Mouse (Mus musculus): Measurements from ENCODE around the gene Dicer1.

Gene Dicer1

GRCm38 (mm10) chr12:104677371-104677924 lies 74.3 kb downstream of the Dicer1 start:
- no peak for DNase-seq (ENCODE audit: low read depth, low spot score)

- DNase-seq (ENCODE audit: low read depth, low spot score), result no peak
These were observed 75.0 kb downstream of the Dicer1 start for GRCm38 (mm10) chr12:104676535-104677370.

GRCm38 (mm10) chr12:104672976-104673375 lies 78.8 kb downstream of the Dicer1 start:
- no peak for DNase-seq (ENCODE audit: low read depth, low spot score)

DNA sequence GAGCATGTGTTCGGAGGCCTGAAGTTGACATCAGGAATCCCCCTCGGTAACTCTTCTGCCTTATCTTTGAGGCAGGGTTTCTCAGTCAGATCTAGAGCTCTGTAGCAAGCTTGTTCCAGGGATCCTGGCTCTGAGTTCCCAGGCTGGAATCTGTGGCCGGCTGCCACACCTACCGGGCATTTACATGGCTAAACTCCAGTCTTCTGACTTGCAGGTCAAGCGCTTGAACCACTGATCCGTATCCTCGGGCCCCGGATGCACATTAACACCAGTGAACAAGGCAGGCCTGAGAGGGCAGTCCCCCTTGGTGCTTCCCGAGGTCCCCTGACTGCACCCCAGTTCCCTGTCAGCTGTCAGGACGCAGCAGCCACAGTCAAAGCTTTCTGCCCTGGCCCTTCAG lies 79.3 kb downstream of the Dicer1 start:
- DNase-seq (ENCODE audit: low read depth, low spot score), result no peak

DNA sequence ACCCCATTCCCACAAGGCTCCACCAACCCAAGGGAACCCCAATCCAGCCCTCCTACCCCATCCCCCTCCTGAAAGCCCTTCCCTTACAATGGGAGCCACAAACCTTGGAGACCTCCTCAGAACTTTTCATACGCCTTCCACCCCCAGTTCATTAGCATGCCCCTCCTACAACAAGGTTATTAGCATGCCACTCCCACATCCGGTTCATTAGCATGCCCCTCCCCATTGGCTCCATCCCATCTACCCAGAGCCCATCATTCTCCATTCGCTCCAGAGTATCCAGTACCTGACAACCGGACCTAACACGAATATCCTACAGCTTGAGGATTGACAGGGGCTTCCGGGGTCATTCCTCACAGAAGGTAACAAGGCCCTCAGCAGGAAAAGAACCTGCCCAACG lies 83.9 kb downstream of the Dicer1 start:
- no peak for DNase-seq (ENCODE audit: low read depth, low spot score)

- DNase-seq (ENCODE audit: low read depth, low spot score), result no peak
These were observed 85.8 kb downstream of the Dicer1 start for GRCm38 (mm10) chr12:104665951-104666350.

DNA sequence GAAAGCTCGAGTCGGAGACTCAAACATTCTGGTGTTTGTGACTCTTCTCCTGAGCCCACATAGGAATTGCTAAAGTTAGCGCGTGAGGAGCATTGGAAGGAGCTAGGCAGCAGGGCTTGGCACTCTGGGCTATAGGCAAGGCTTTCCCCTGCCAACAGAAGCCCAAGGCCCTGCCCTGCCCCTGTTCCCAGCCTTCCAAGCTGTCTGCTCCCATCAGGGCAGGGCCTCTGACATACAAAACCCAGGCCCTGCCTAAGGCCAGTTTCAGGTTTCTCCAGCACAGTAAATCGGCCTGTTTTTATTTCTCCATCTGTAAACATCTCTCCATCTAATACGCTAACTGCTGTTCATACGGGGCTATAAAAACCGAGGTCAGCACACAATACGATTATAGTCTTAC lies 86.2 kb downstream of the Dicer1 start:
- DNase-seq (ENCODE audit: low read depth, low spot score), result no peak

DNA sequence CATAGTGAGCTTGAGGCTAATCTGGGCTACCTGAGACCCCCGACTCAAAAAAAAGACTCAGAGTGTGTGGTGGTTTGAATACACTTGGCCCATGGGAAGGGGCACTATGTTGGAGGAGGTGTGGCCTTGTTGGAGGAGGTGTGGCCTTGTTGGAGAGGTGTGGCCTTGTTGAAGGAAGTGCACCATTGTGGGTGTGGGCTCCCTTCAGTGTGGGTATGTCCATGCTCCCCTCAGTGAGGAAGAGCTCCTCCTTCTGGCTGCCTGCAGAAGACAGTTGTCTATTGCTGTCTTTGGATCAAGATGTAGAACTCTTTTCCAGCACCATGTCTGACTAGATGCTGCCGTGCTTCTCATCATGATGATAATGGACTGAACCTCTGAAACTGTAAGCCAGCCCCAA lies 95.6 kb downstream of the Dicer1 start:
- no peak for DNase-seq (ENCODE audit: low read depth, low spot score)

- DNase-seq (ENCODE audit: low read depth, low spot score), result no peak
These were observed 96.7 kb downstream of the Dicer1 start for GRCm38 (mm10) chr12:104655006-104655405.

GRCm38 (mm10) chr12:104652021-104652420 lies 99.7 kb downstream of the Dicer1 start:
- no peak for DNase-seq (ENCODE audit: low read depth, low spot score)

- no peak for DNase-seq (ENCODE audit: low read depth, low spot score)
These were observed 100.5 kb downstream of the Dicer1 start for GRCm38 (mm10) chr12:104651269-104651668.

- no peak for DNase-seq (ENCODE audit: low read depth, low spot score)
These were observed 101.1 kb downstream of the Dicer1 start for GRCm38 (mm10) chr12:104650510-104651260.

DNA sequence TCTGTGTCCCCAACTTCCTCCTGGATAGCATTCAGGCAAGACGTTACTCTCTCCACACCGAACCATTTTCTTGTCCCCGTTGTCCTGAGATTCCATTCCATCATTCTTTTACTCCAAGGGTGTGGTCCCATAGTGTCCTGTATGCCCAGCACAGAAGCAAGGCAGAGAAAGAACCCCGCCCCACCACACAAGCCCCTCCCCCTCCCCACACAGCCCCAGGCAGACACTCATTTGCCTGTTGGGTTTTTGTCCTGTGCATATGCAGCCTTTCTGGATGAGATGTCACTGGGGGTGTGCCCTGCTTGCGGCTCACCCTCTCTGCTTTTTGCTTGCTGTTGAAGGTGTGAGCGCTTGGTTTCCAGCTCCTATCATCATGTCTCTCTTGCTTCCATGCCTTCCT lies 103.4 kb downstream of the Dicer1 start:
- no peak for DNase-seq (ENCODE audit: low read depth, low spot score)

DNA sequence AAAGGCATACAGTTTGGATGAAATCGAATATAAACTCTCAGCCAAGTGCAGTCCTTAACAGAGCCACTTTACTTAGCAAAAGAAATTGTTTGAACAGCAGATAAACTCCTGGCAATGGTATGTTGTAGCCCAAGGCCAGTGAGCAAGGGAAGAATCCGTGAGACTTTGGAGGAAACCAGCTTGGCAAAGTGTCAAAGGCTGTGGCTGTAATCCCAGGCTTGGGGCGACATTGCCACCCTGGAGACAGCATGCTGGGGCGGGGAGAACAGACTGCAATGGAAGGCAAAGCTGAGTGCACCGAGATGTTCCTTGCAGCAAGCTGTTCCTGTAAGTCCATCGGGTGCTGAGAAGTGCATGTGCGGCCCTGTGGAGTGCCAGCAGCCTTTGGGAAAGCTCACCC lies 109.4 kb downstream of the Dicer1 start:
- no peak for DNase-seq (ENCODE audit: low read depth, low spot score)

DNA sequence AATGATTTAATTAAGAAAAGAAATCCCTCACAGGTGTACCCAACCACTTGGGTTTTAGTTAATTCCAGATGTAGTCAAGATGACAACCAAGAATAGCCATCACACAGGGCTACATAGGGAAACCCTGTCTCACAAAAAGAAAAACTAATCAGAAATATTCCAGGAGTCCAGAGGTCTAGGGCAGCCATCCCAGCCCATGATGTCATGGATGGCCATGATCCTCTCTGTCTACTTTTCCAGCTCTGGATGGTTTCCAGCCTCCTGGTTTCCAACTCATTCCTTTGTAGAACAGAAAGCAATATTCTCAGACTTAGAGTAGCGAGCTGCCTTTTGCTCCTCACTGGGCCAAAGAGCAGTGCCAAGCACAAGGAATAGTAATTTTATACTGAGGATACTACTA lies 110.8 kb downstream of the Dicer1 start:
- DNase-seq (ENCODE audit: low read depth, low spot score), result no peak

GRCm38 (mm10) chr12:104638156-104638555 lies 113.6 kb downstream of the Dicer1 start:
- no peak for DNase-seq (ENCODE audit: low read depth, low spot score)

Data from telencephalon, adult 2 months (tissue).